Comparison of ENCODE assay signal across 8 mouse cellular contexts in the genomic region with DNA sequence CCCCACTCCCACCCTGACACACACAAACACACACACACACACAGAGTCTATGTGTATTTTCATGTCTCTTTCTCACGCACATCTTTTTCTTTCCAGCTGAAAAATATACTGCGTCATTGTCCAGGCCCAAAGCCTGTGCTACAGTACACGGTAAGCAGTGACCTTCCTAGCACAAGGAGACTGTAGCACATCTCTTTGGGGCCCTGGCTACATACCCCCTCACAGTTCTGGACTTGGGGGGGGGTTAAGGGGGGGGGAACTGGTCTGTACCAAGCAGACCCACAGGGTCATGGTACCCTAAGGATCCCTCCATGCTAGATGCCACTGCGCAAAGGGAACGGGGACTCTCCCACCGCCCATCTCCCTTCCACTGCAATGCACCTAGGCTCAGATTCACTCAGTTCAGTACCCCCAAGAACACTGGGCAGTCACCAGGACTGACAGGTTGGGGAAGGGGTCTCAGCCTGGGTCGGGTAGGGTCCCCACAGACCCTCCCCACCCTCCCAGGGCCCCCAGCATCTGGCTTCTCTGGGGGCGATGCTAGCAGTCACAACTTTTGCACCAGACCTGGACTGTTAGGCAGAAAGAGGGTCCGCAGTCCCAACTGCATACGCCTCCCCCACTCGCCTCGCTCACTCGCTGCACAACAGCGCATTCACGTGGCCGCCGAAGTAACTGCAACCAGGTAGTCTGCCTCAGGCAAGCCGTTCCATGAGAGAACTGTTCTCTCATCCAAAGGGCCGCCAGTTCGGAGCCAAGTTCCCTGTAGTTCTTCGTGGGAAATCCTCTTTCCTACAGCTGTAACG.
DNase-seq lines count a peak whose midpoint lies in the region; ATAC-seq and TF ChIP-seq lines count a peak whose summit lies in the region.

No protein-coding gene starts in this region.

- no peaks in the 10 kb centered on the region for H3K9me3 ChIP-seq in ES-Bruce4 (replicated peaks; ENCODE audit: control insufficient read depth, insufficient read depth, low read length, poor library complexity, severe bottlenecking)
- H3K9me3 ChIP-seq in hindbrain, embryonic 13.5 days: no peaks in the 10 kb centered on the region

- H3K27me3 ChIP-seq in ES-Bruce4 (ENCODE audit: control insufficient read depth, insufficient read depth, low read length, poor library complexity, severe bottlenecking): no peaks in the 10 kb centered on the region
- no peaks in the 10 kb centered on the region for H3K27me3 ChIP-seq in hindbrain, embryonic 13.5 days

- TF ChIP-seq CTCF in ES-Bruce4 (IDR thresholded peaks at IDR 0.05; ENCODE audit: low read depth, low read length): peak; percentile 95

- no peak overlapping the region for H3K27ac ChIP-seq in ES-Bruce4 (ENCODE audit: insufficient read depth, low read length)
- peak overlapping the region; percentile 46; the same call in 1 of the 2 replicates for H3K27ac ChIP-seq in hindbrain, embryonic 13.5 days

- 18% methylated on average over 22 of the region's 22 CpGs for WGBS in hindbrain, embryonic 13.5 days

- no peak overlapping the region for H3K4me2 ChIP-seq in hindbrain, embryonic 13.5 days

- H3K4me1 ChIP-seq in ES-Bruce4 (ENCODE audit: control insufficient read depth, insufficient read depth, low read length): no peaks in the 10 kb centered on the region
- peaks cover 27% of the 10 kb centered on the region for H3K4me1 ChIP-seq in hindbrain, embryonic 13.5 days (replicated peaks)

- TF ChIP-seq POLR2A in ES-Bruce4 (IDR thresholded peaks at IDR 0.05; ENCODE audit: insufficient read depth, low read length): no peak

- TF ChIP-seq EP300 in ES-Bruce4 (IDR thresholded peaks at IDR 0.05; ENCODE audit: insufficient read depth, low read depth, low read length): peak; percentile 48; the same call in 1 of the 2 replicates

- no peaks in the 10 kb centered on the region for H3K36me3 ChIP-seq in ES-Bruce4 (ENCODE audit: control insufficient read depth, insufficient read depth, low read length, poor library complexity, severe bottlenecking)
- H3K36me3 ChIP-seq in hindbrain, embryonic 13.5 days: no peaks in the 10 kb centered on the region

- no peak overlapping the region for H3K4me3 ChIP-seq in ES-Bruce4 (ENCODE audit: low read depth, low read length)
- H3K4me3 ChIP-seq in hindbrain, embryonic 13.5 days: no peak overlapping the region

- ATAC-seq in frontal cortex, adult (ENCODE audit: low TSS enrichment): peak; percentile 67; the same call in 1 of the 2 replicates
- peak; percentile 73 for ATAC-seq in hindbrain, embryonic 13.5 days (ENCODE audit: low FRiP score)

- no peak overlapping the region for H3K9ac ChIP-seq in ES-Bruce4 (ENCODE audit: low read depth, poor library complexity, severe bottlenecking)
- no peak overlapping the region for H3K9ac ChIP-seq in hindbrain, embryonic 13.5 days

- DNase-seq in cerebellum, adult 18-20 months: peak; percentile 7 to 27
- DNase-seq in layer of hippocampus, postnatal 14 days (ENCODE audit: low spot score in 2 of 2): peak; percentile 84 to 87
- peak; percentile 76 for DNase-seq in lung, postnatal 36 days
- peak; percentile 85 to 90 for DNase-seq in right cerebral cortex, postnatal 10 days (ENCODE audit: low spot score in 2 of 2)
- DNase-seq in urinary bladder, postnatal 10 days (ENCODE audit: low spot score): peak; percentile 39

Comparison
In these comparisons a context has a peak if more than half of its experiments do, and no peak if none do; other contexts are left out.
1. DNase-seq: peak in every context shown above with its lines; median percentile 88 in right cerebral cortex, postnatal 10 days; 86 in layer of hippocampus, postnatal 14 days; 76 in lung, postnatal 36 days; 39 in urinary bladder, postnatal 10 days; 17 in cerebellum, adult 18-20 months.